In the genomic region with DNA sequence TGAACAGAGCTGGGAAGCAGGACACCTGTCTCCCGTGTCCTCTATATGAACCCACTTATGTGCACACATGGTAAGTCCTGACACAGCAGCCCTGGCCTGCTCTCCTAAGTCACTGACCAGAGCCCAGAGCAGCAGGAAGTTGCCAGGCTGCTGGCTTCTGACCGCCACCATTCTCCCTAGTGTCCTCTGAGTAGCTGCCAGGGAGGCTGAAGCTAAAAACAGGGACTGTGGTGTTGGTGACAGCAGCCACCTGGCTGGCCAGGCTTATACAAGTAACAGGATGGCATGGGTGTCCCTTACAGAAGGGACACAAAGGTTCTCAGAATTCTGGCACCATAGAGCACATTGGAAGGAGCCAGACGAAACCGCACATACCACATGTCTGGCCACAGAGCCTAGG, we compare ENCODE assay signal across 25 mouse cellular contexts. TPM values are rescaled to one million over a fixed set of nuclear protein-coding genes. Genes with fewer than 3 reads are reported as not detected.
DNase-seq lines count a peak whose midpoint lies in the region; ATAC-seq and TF ChIP-seq lines count a peak whose summit lies in the region.
"Had no signal": no experiment of that assay in that cellular context is flagged by ENCODE, and none has a peak within 500 bp of the region (broad histone marks: within the 10 kb centered on the region; RNA-seq: fewer than 3 reads in every experiment).

No protein-coding gene starts in this region.

- peaks cover 43% of the 10 kb centered on the region for H3K4me1 ChIP-seq in hindbrain, embryonic 13.5 days (replicated peaks)
- peaks cover 13% of the 10 kb centered on the region for H3K4me1 ChIP-seq in hindbrain, embryonic 11.5 days (replicated peaks; ENCODE audit: control insufficient read depth, insufficient read depth, low read length)
- peaks cover 55% of the 10 kb centered on the region for H3K4me1 ChIP-seq in megakaryocyte, embryonic 14.5 days

- peak; percentile 80 for DNase-seq in gastrocnemius, adult 2 months
- DNase-seq in gastrocnemius, postnatal 4 days (ENCODE audit: low spot score in 2 of 2) = no peak
- DNase-seq in hindbrain, embryonic 11.5 days (ENCODE audit: low spot score) = no peak
- peak; percentile 35 for DNase-seq in heart, postnatal 4 days
- DNase-seq in retina, postnatal 1 day = no peak
- DNase-seq: adrenal gland, postnatal 10 days; cerebellum, adult 9-11 months; lung, postnatal 36 days; spleen, adult 18-20 months; thymus, adult 18-20 months; thymus, postnatal 4 days had no signal

- peak overlapping the region; percentile 87 for H3K27ac ChIP-seq in gastrocnemius, adult 2 months
- no peak overlapping the region for H3K27ac ChIP-seq in hindbrain, embryonic 13.5 days
- no peak overlapping the region for H3K27ac ChIP-seq in hindbrain, embryonic 11.5 days (ENCODE audit: low read depth, low read length)
- H3K27ac ChIP-seq: embryonic facial prominence, embryonic 12.5 days; forebrain, embryonic 15.5 days; kidney, embryonic 15.5 days; limb, embryonic 12.5 days; liver, embryonic 15.5 days; neural tube, embryonic 13.5 days had no signal

- H3K9ac ChIP-seq in hindbrain, embryonic 13.5 days = peak overlapping the region; percentile 43; the same call in 1 of the 2 replicates
- no peak overlapping the region for H3K9ac ChIP-seq in hindbrain, embryonic 11.5 days (ENCODE audit: low read depth, low read length)
- H3K9ac ChIP-seq: embryonic facial prominence, embryonic 12.5 days; forebrain, embryonic 15.5 days; limb, embryonic 12.5 days; liver, embryonic 15.5 days; neural tube, embryonic 13.5 days had no signal

- H3K27me3 ChIP-seq in hindbrain, embryonic 13.5 days = no peaks in the 10 kb centered on the region
- H3K27me3 ChIP-seq in hindbrain, embryonic 11.5 days (ENCODE audit: control insufficient read depth, insufficient read depth, low read length) = no peaks in the 10 kb centered on the region
- H3K27me3 ChIP-seq in megakaryocyte, embryonic 14.5 days (replicated peaks) = no peaks in the 10 kb centered on the region
- H3K27me3 ChIP-seq: embryonic facial prominence, embryonic 12.5 days; forebrain, embryonic 15.5 days; kidney, embryonic 15.5 days; limb, embryonic 12.5 days; liver, embryonic 15.5 days; neural tube, embryonic 13.5 days had no signal

- peak overlapping the region; percentile 29 for H3K4me3 ChIP-seq in gastrocnemius, adult 2 months
- H3K4me3 ChIP-seq in hindbrain, embryonic 13.5 days = no peak overlapping the region
- H3K4me3 ChIP-seq in hindbrain, embryonic 11.5 days (ENCODE audit: low read depth, low read length) = no peak overlapping the region
- H3K4me3 ChIP-seq in megakaryocyte, embryonic 14.5 days (replicated peaks) = peak overlapping the region; percentile 17
- H3K4me3 ChIP-seq: embryonic facial prominence, embryonic 12.5 days; forebrain, embryonic 15.5 days; kidney, embryonic 15.5 days; limb, embryonic 12.5 days; liver, embryonic 15.5 days; neural tube, embryonic 13.5 days had no signal

- WGBS in hindbrain, embryonic 13.5 days = 87% methylated on average over 4 of the region's 4 CpGs
- 93% methylated on average over 4 of the region's 4 CpGs for WGBS in hindbrain, embryonic 11.5 days

- H3K36me3 ChIP-seq in hindbrain, embryonic 13.5 days = peaks cover 62% of the 10 kb centered on the region
- peaks cover 13% of the 10 kb centered on the region for H3K36me3 ChIP-seq in hindbrain, embryonic 11.5 days (ENCODE audit: control insufficient read depth, insufficient read depth, low read length)
- H3K36me3 ChIP-seq in megakaryocyte, embryonic 14.5 days (replicated peaks; ENCODE audit: low read length) = peaks cover 79% of the 10 kb centered on the region

- intact Hi-C loops in gastrocnemius, adult 2 months (cut with DNase I) = loop anchor here (5.0 kb wide), 1 partner anchor 53 kb away; a partner anchor contains a TSS

- no peak overlapping the region for H3K4me2 ChIP-seq in hindbrain, embryonic 13.5 days
- no peak overlapping the region for H3K4me2 ChIP-seq in hindbrain, embryonic 11.5 days (replicated peaks; ENCODE audit: low read depth, low read length)
- H3K4me2 ChIP-seq: embryonic facial prominence, embryonic 12.5 days; forebrain, embryonic 15.5 days; limb, embryonic 12.5 days; neural tube, embryonic 13.5 days had no signal

- ATAC-seq in hindbrain, embryonic 13.5 days (ENCODE audit: low FRiP score) = no peak
- no peak for ATAC-seq in hindbrain, embryonic 11.5 days (ENCODE audit: low FRiP score)
- no peak for ATAC-seq in megakaryocyte, adult 5-6 weeks (ENCODE audit: poor library complexity, severe bottlenecking)
- ATAC-seq: activated CD4-positive, CD25-positive, alpha-beta regulatory T cell, adult 4 months; forebrain, embryonic 15.5 days; hindbrain, embryonic 16.5 days; intestine, embryonic 16.5 days had no signal

- H3K9me3 ChIP-seq in hindbrain, embryonic 13.5 days = no peaks in the 10 kb centered on the region
- H3K9me3 ChIP-seq in hindbrain, embryonic 11.5 days (ENCODE audit: control insufficient read depth, low read length) = no peaks in the 10 kb centered on the region
- H3K9me3 ChIP-seq in megakaryocyte, embryonic 14.5 days = no peaks in the 10 kb centered on the region
- H3K9me3 ChIP-seq: embryonic facial prominence, embryonic 12.5 days; forebrain, embryonic 15.5 days; G1E; kidney, embryonic 15.5 days; limb, embryonic 12.5 days; liver, embryonic 15.5 days; midbrain, embryonic 10.5 days; neural tube, embryonic 13.5 days had no signal

- TF ChIP-seq CTCF in gastrocnemius, adult 2 months (IDR thresholded peaks at IDR 0.05) = no peak

RNA-seq across cellular contexts. Expression of a gene that starts 4.4 kb away (rescaled TPM):
- total RNA-seq in gastrocnemius, adult 2 months (2021) = 100 to 1,000 TPM; 116 to 139 TPM
- total RNA-seq in gastrocnemius, postnatal 4 days (2021) = 100 to 1,000 TPM; 160 to 163 TPM
- 221 and 223 TPM in 2 replicates for polyA plus RNA-seq in hindbrain, embryonic 13.5 days (2015; fragmentation: Nextera tagmentation; extraction: Ambion mirVana)
- polyA plus RNA-seq in hindbrain, embryonic 11.5 days (2014; fragmentation: Nextera tagmentation; extraction: Ambion mirVana) = 306 and 307 TPM in 2 replicates
- 62.5 and 150 TPM in 2 replicates for polyA plus RNA-seq in megakaryocyte, embryonic 14.5 days (2012; ENCODE audit: insufficient read depth, low replicate concordance)
- 39.6 and 49.0 TPM in 2 replicates for total RNA-seq in megakaryocyte, adult 5-6 weeks (2015)
- 149 and 165 TPM in 2 replicates for total RNA-seq in megakaryocyte, adult 5-6 weeks (2017)
- 100 to 1,000 TPM; 145 to 158 TPM for total RNA-seq in heart, postnatal 4 days (2021)

RNA-seq across cellular contexts. Expression of a gene that starts 14.4 kb away (rescaled TPM):
- total RNA-seq in gastrocnemius, adult 2 months (2021) = 1 to 10 TPM; 4.4 to 5.9 TPM
- 1 to 10 TPM; 9.3 TPM for total RNA-seq in gastrocnemius, postnatal 4 days (2021)
- polyA plus RNA-seq in hindbrain, embryonic 13.5 days (2015; fragmentation: Nextera tagmentation; extraction: Ambion mirVana) = 12.4 and 12.8 TPM in 2 replicates
- 6.9 and 8.0 TPM in 2 replicates for polyA plus RNA-seq in hindbrain, embryonic 11.5 days (2014; fragmentation: Nextera tagmentation; extraction: Ambion mirVana)
- polyA plus RNA-seq in megakaryocyte, embryonic 14.5 days (2012; ENCODE audit: insufficient read depth, low replicate concordance) = 15.5 and 17.9 TPM in 2 replicates
- total RNA-seq in megakaryocyte, adult 5-6 weeks (2015) = 24.9 and 30.9 TPM in 2 replicates
- total RNA-seq in megakaryocyte, adult 5-6 weeks (2017) = 33.5 and 37.0 TPM in 2 replicates
- 1 to 10 TPM; 7.7 to 8.2 TPM for total RNA-seq in heart, postnatal 4 days (2021)

RNA-seq across cellular contexts. Expression of a gene that starts 20.1 kb away (rescaled TPM):
- total RNA-seq in gastrocnemius, adult 2 months (2021) = 10 to 100 TPM; 39.0 to 66.8 TPM
- 10 to 100 TPM; 11.6 to 13.8 TPM for total RNA-seq in gastrocnemius, postnatal 4 days (2021)
- polyA plus RNA-seq in hindbrain, embryonic 13.5 days (2015; fragmentation: Nextera tagmentation; extraction: Ambion mirVana) = 17.6 and 18.8 TPM in 2 replicates
- 5.2 and 5.7 TPM in 2 replicates for polyA plus RNA-seq in hindbrain, embryonic 11.5 days (2014; fragmentation: Nextera tagmentation; extraction: Ambion mirVana)
- polyA plus RNA-seq in megakaryocyte, embryonic 14.5 days (2012; ENCODE audit: insufficient read depth, low replicate concordance) = 8.2 and 26.2 TPM in 2 replicates
- 6.8 and 7.3 TPM in 2 replicates for total RNA-seq in megakaryocyte, adult 5-6 weeks (2015)
- 3.0 and 3.9 TPM in 2 replicates for total RNA-seq in megakaryocyte, adult 5-6 weeks (2017)
- 10 to 100 TPM; 18.7 to 21.1 TPM for total RNA-seq in heart, postnatal 4 days (2021)

RNA-seq across cellular contexts. Expression of a gene that starts 53.6 kb away (rescaled TPM):
- 10 to 100 TPM; 17.1 to 19.5 TPM for total RNA-seq in gastrocnemius, adult 2 months (2021)
- total RNA-seq in gastrocnemius, postnatal 4 days (2021) = 10 to 100 TPM; 33.0 to 37.3 TPM
- 28.3 and 32.5 TPM in 2 replicates for polyA plus RNA-seq in hindbrain, embryonic 13.5 days (2015; fragmentation: Nextera tagmentation; extraction: Ambion mirVana)
- 60.2 and 60.7 TPM in 2 replicates for polyA plus RNA-seq in hindbrain, embryonic 11.5 days (2014; fragmentation: Nextera tagmentation; extraction: Ambion mirVana)
- 51.7 TPM in 1 of 2 replicates, not detected in the other for polyA plus RNA-seq in megakaryocyte, embryonic 14.5 days (2012; ENCODE audit: insufficient read depth, low replicate concordance)
- 36.0 and 43.0 TPM in 2 replicates for total RNA-seq in megakaryocyte, adult 5-6 weeks (2015)
- 17.1 and 22.0 TPM in 2 replicates for total RNA-seq in megakaryocyte, adult 5-6 weeks (2017)
- 10 to 100 TPM; 44.4 to 48.9 TPM for total RNA-seq in heart, postnatal 4 days (2021)

RNA-seq across cellular contexts. Expression of a gene that starts 53.6 kb away (rescaled TPM):
- total RNA-seq in gastrocnemius, adult 2 months (2021) = 1 to 10 TPM; 1.2 to 1.6 TPM
- total RNA-seq in gastrocnemius, postnatal 4 days (2021) = 1 to 10 TPM; 1.3 to 1.7 TPM
- 0.92 and 2.8 TPM in 2 replicates for polyA plus RNA-seq in hindbrain, embryonic 13.5 days (2015; fragmentation: Nextera tagmentation; extraction: Ambion mirVana)
- 2.0 and 2.3 TPM in 2 replicates for polyA plus RNA-seq in hindbrain, embryonic 11.5 days (2014; fragmentation: Nextera tagmentation; extraction: Ambion mirVana)
- polyA plus RNA-seq in megakaryocyte, embryonic 14.5 days (2012; ENCODE audit: insufficient read depth, low replicate concordance) = 128 and 518 TPM in 2 replicates
- 43.4 and 44.9 TPM in 2 replicates for total RNA-seq in megakaryocyte, adult 5-6 weeks (2015)
- total RNA-seq in megakaryocyte, adult 5-6 weeks (2017) = 3.8 and 5.1 TPM in 2 replicates
- total RNA-seq in heart, postnatal 4 days (2021) = 1 to 10 TPM in 1 of 2 experiments, under 1 TPM in 1; 0.64 to 2.2 TPM

Comparison
In these comparisons a context has a peak if more than half of its experiments do, and no peak if none do; other contexts are left out.
1. DNase-seq: peak in gastrocnemius, adult 2 months (single experiment) and heart, postnatal 4 days (single experiment); none in gastrocnemius, postnatal 4 days (0 of 2), hindbrain, embryonic 11.5 days (single experiment) and retina, postnatal 1 day (single experiment).
2. H3K4me3 ChIP-seq: peak in gastrocnemius, adult 2 months (single experiment) and megakaryocyte, embryonic 14.5 days (single experiment); none in hindbrain, embryonic 13.5 days (single experiment) and hindbrain, embryonic 11.5 days (single experiment).